Mouse (Mus musculus) heart, postnatal 25 days (tissue): ENCODE measurements at regions not wholly inside any gene's neighbourhood (a gene's known extent, or its start where the extent isn't known, plus 50 kb on each side); places are given as distances from the start of the nearest gene placed in this dataset.

Source experiments
- DNase-seq: peaks from one replicate; pipeline ENCODE4 v3.0.0; 2022; ENCODE audit warnings: low spot score
- intact Hi-C: fragments of 180-260 bp; cut with DNase I; formaldehyde crosslinking; loops from one replicate; pipeline ENCODE4 v1.15.1; 2025

DNA sequence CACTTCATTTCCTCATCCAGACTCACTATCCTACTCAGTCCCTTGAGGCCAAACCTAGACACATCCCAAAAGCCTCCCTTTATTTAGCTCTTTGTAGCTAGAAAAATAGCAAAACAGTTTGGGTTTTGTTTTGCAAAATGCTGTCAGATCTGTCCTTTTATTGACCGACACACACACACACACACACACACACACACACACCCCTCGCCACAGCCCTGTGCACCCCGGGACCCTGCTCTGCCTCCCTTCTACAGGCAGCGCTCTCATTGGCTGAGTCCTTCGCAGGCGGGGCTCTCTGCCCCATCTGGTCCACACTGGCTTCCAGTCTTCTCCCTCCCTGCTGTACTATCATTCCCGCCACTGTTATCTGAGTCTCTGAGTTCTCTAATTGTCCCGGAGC lies 56.5 kb upstream of the Kit start:
- intact Hi-C loops: no loop called here
- DNase-seq: no peak

DNA sequence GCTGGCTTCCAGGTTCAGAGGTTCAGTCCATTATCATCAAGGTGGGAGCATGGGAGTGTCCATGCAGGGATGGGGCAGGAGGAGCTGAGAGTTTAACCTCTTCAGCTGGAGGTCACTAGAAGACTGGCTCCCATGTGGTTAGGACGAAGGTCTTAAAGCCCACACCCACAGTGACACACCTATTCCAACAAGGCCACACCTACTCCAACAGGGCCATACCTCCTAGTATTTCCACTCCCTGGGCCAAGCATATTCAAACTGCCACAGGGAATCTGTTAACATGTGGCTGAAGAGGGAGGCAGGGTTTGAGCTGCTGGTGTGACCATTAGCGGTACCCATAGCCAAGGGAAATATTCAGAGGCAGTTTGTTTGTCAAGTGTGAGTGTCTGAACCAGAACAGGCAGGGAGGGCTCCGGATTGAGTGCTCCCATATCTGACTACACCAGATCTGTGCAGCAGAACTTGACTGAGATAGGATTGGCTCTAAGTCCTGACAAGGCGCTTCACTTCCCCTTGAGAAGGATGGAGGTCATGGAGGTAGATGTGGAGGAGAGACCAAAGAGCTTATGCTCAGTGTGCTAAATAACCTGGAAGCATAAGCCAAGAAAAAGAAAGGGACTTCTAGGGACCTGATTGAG lies 51.6 kb upstream of the Kit start:
- DNase-seq: no peak
- intact Hi-C loops: no loop called here
